Mouse (Mus musculus): ENCODE data around the gene Mcm10.
"Not testable (repeated sequence)": the region's sequence is repeated elsewhere in the genome, so short reads cannot be mapped to it uniquely, and the experiment has no call there.

The Mcm10 gene

DNA sequence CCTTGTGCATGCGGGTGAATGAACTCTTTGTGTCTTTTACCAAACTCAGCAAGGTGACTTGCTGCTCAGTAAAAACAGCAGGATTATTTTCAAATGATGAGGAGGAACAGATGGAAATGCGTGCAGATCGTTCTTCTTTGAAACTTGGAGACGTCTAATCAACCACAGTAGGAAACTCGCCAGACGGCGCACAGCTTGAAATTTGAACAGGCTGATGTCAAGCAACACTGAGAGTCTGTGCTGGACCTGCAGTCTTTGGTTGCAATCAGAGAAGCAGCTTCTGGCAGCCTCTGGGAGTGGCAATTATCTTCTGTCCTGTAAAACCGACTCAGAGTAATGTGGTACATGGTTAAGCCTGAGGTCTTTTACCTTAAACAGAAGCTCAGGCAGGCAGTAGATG lies 34.5 kb downstream of the Mcm10 start:
- no peak for DNase-seq

DNA sequence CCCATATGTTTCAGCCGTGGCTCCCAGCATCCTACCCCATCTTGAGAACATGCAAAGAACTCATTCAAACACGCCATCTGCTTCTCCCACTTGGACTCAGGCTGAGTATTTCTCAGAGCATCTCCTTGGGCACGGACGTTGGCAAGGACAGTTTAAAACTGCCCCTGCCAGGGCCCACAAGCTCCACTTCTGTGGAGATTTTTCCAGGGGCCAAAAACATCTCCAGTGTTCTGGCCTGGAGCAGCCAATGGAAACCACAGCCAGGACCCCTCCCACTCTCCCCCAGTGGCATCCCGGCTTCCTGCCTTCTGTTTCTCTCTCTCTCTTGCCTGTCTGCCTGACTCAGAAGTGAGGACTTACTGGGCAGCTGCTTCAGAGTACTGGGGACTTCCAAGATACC lies 36.8 kb downstream of the Mcm10 start, which contains the start of gene Ucma:
TSS of gene Ucma (plus strand) at position 316 of the 400 bp plus-strand sequence.
- no peak for DNase-seq

DNA sequence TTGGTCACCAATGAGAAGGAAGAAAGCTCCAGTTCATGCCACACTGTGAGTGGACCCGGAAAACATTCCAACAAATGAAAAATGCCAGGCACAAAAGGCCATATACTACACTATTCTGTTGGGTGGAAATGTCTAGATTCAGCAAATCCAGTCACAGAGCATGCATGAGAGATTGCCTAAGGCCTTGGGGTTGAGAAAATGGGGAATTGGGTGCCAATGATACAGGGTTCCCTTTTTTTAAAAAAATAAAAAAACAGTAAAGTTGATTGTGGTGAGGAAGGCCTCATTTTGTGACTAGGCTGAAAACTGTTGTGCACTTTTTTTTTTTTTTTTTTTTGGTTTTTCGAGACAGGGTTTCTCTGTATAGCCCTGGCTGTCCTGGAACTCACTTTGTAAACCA lies 43.5 kb downstream of the Mcm10 start:
- no peak for DNase-seq

DNA sequence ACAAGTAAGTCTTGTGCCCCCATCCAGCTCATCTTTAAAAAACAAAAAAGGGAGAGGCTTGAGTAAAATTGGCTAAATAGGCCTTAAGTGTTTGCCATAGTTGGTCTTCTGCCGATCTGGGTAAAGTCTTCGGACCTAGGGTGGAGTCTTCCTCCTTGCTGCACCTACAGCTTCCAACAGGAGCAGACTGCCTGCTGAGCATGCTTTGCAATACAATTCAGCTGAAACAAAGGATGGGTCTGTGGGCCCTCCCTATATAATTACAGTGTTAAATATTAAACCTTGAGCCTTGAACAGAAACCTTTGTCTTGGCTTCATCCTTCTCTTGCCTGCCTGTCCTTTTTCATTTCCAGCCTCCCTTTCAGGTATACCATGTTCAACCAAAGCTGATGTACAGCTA lies 44.8 kb downstream of the Mcm10 start:
- no peak for DNase-seq

DNA sequence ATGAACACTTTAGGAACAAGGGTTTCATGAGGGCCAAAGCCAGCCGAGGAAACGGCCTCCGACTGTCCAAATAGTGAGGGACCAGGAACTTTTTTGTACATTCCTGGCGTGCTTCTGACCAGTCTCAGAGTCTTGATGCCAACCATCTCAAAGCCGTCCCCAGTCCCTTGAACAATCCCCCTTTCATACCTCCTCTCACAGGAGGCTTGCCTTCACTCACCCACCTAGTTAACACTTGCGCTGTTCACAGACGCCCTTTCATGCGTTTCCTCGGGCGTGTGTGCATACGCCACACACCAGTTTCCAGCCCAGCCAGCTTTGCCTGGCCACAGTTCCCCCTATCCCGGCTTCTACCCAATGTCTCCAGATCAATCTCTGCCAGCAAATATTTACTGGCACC lies 54.6 kb downstream of the Mcm10 start:
- no peak for DNase-seq

DNA sequence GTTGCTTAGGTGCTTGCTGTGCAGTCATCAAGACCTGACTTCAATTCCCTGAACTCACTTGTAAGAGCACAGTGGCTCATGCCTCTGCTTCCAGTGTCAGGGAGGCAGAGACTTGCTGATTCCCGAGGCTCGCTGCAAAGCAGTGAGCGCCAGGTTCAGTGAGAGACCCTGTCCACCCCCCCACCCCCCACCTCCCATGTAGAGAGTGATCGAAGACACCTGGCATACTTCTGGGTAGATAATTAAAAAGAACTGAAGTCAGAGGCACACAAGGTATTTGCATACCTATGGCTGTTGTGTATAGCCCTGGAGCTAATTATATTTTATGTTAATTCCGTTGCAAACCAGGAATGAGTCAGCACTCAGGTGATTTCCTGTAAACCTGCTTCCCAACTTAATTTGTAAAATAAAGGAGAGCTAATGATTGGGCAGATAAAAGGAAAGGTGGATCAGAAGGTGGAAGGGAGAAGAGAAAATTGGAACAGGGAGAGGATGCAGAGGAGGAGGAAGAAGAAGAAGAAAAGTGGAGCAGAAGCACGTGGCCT lies 58.3 kb downstream of the Mcm10 start:
- no peak for DNase-seq

DNA sequence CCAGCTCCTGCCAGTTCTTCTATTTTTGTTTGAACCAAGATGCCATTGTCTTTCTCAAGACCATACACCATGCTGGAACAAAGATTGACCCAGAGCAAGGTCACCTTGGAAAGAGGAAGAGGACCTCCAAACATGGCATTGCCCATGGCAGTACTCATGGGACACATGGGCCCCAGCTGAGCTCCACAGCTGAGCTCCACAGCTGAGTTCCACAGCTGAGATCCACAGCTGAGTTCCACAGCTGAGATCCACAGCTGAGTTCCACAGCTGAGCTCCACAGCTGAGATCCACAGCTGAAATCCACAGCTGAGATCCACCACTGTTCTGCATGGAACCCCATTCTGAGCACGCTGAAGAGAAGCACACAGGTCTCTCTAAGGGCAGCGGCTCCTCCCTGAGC lies 61.6 kb downstream of the Mcm10 start:
- DNase-seq, result no peak

DNA sequence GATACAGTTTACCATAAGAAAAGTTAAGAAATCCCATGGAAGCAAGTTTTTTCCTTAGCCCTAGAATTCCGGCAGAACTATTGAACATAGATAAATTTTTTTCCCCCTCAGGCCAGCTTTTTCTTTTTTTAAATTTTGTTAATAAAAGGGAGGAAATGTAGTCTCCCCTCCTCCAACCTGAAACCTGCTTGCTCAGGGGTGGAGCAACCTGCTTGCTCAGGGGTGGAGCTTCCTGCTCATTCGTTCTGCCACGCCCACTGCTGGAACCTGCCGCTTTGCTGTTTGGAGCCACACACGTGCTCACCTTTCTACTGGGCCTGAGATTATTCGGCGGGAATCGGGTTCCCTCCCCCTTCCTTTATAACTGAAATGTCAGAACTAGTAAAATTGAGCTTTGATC lies 62.9 kb downstream of the Mcm10 start:
- not testable (repeated sequence) for DNase-seq

DNA sequence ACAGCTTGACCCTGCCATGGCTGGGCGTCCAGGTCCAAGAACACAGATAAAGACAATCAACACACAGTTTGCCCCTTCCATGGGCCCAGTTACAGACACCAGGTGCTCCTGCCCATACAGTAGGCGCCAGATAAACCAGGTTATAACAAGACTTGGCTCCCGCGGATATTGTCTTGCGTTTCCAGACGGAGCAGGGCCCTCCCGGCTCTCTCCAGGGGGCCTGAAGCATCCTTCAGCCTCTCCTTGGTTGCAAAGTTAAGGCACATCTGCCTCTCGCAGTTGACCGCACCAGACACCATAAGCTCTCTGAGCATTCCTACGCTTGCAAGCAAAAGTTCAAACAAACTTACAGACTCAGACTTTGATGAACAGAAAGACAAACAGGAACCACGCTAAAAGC lies 71.7 kb downstream of the Mcm10 start:
- DNase-seq, result no peak

Measured in thymus, postnatal 25 days (tissue).